Mouse (Mus musculus) gastrocnemius, postnatal 14 days (tissue): ENCODE data around the gene Gm11444. TPM values are rescaled to one million over a fixed set of nuclear protein-coding genes. Genes with fewer than 3 reads are reported as not detected.

Experiments
- DNase-seq: peaks from one replicate; pipeline ENCODE4 v3.0.0; 2021; ENCODE audit warnings: mixed read lengths
- intact Hi-C: fragments of 180-260 bp; cut with DNase I; formaldehyde crosslinking; loops from one replicate; pipeline ENCODE4 v1.15.1; 2025; ENCODE audit warnings: low total_unique reads
- total RNA-seq, 2 experiments: library from RNA; stranded (reverse); gene quantifications; 2 replicates each; pipeline ENCODE4 v1.2.3; 2021

Gene Gm11444
- total RNA-seq, 2 experiments from 2014 or later: not detected

GRCm38 (mm10) chr11:85837648-85838423 lies 12.3 kb downstream of the Gm11444 start:
- no peak for DNase-seq
- intact Hi-C loops: no loop called here

- intact Hi-C loops: no loop called here
Measured at GRCm38 (mm10) chr11:85837291-85837647, 12.9 kb downstream of the Gm11444 start.

DNA sequence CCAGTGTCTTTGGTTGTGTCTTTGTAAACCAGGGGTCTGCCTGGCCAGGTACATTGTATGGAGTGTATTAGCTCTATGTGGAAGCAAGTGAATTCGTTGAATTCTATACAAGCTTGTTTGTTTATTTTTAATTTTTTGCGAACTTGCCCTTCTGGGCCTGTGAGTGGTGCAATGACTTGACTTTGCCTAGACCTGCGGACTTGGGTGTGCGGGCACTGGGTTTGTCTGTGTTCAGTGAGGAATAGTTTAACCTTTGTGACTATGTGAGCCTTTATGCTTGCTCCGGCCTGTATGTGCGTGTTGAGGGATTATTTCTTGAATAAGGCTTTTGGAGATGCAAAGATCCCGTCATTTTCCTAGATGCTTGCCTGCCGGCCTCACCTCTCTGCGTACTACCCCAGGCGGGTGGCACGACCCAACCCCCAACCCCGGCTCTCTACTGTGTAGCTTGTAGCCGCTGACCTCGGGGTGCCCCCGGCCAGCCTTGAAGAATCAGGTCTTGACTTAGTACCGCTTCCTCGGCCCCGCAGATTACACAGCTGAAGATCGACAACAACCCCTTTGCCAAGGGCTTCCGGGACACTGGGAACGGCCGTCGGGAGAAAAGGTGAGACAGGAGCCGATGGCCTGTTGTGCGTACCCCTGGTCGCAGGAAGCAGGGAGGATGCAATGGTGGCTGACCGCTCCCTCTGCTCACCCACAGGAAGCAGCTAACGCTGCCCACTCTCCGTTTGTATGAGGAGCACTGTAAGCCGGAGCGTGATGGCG lies 13.4 kb downstream of the Gm11444 start:
- intact Hi-C loops: no loop called here
- no peak for DNase-seq

More at GRCm38 (mm10) chr11:85837291-85837647, 12.9 kb downstream of the Gm11444 start:
- no peak for DNase-seq

- DNase-seq: no peak
- intact Hi-C loops: no loop called here
Measured at GRCm38 (mm10) chr11:85835753-85836522, 14.2 kb downstream of the Gm11444 start.

DNA sequence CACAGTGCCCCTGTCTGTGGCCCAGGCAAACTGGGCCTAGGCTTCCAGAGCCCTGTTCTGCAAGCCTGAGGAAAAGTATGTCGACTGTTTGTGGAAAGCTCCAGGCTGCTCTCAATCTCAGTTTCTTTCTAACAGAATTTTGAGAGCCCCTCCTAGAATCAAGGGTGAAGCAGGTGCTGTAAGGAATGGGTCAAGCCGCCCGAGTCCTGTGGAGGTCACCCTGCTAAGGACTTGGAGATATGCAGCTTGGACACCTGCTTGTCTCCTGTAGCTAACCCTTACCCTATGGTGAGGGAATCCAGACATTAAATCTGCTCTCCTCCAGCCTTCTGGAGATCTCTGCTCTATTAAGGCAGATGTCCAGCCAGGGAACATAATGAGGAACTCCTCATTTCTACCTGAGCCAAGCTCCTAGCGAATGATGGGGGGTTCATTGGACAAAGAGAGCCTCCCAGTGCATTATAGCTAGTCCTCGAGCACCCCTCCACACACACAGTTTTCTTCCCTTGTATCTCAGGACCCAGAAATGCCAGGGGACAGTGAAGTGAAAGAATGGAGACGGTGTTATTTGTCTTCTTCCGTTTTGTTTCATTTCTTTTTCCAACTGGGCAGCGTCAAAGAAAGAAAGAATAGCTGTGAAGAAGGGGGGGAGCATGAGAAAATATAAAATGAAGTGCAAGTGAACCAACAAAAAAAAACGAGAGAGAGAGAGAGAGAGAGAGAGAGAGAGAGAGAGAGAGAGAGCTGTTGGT lies 15.0 kb downstream of the Gm11444 start:
- intact Hi-C loops: no loop called here
- DNase-seq: no peak

- no peak for DNase-seq
- intact Hi-C loops: no loop called here
Measured at GRCm38 (mm10) chr11:85834386-85834931, 15.7 kb downstream of the Gm11444 start.

DNA sequence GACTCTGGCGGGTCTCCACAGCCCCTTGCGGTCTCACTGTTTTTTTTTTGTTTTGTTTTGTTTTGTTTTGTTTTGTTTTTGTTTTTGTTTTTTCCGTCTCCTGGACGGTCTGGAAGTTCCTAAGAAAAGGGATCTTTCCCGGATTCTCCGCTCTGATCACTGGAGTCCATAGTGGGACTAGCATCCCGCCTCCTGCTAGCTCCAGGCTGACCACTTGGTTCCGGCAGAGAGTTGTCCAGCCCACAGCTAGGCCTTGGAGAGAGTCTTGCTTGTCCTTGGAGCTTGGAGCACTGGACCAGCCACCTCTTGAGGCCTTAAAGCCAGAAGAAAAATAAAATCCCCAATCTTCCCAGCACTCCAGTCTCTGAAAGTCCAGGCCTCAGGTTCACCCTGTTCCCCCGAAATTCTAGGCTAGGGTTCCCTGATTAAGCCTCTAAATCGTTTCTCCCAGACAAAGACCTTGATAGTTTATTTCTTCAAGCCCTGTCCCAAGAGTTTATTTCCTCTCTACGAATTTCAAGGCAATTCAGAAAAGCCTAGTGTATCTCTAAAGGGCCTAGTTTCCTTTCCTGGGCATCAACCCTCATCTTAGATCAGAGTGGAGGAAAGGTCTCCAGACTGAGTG lies 16.3 kb downstream of the Gm11444 start:
- DNase-seq: no peak
- intact Hi-C loops: no loop called here

- peak; percentile 45 for DNase-seq
- intact Hi-C loops: no loop called here
Measured at GRCm38 (mm10) chr11:85833081-85833521, 17.0 kb downstream of the Gm11444 start.

DNA sequence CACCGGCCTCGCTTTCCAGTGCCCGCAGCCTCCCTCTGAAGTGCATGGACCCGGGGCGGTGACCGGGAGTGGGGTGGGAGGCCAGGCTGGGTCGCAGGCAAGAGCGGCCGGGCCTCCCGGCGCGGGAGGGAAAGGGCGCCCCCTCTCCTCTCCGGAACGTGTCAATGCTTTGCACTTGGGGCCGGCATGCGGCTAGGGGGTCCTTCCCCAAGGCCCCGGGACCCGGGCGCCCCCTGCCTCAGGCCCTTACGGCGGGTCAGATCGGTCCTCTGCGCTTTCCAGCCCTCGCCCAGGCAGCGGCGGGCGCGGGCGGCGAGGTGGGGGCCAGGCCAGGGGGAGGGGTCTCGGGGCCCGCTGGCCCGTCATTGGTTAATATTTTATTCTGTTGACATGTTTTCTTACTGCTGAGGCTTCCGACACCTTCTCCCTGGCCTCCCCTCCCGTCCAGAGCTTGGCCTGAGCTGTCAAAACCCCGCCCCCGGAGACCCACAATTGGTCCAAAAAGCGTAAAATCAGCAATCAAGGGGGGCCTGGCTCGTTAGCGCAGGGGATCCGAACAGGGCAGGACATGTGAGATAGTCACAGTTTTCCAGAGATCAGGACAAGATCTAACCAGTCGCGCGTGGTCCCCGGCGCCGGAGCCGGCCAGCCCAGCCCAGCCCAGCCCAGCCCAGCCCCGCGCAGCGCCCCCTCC lies 17.8 kb downstream of the Gm11444 start, which contains the start of gene Tbx2:
Gene Tbx2, plus strand, starts transcription at position 321 of the 694 bp plus-strand sequence.
- intact Hi-C loops: no loop called here
- DNase-seq: peak; percentile 81

- intact Hi-C loops: no loop called here
Measured at GRCm38 (mm10) chr11:85831656-85832230, 18.4 kb downstream of the Gm11444 start.

DNA sequence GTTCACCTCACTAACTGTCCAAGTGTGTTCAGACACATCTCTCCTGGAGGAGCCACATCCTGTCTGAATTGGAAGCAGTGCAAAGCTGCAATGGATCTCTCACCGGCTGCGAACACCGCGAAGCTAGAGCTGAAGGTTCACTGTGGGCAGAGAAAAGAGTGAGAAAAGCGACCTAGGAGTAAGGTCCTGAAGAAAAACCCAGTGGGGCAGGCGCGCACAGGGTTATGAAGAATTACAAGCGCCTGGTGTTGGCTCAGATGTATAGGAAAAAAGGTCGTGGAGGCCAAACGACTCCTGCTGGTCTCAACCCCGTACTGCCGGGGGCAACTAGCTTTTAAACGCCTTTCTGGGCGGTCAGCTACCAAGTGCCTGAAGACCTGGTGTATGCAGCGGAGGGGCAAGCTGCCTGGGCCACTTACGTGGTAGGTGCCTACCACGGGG lies 19.2 kb downstream of the Gm11444 start:
- intact Hi-C loops: no loop called here
- DNase-seq: no peak

More at GRCm38 (mm10) chr11:85831656-85832230, 18.4 kb downstream of the Gm11444 start:
- no peak for DNase-seq

DNA sequence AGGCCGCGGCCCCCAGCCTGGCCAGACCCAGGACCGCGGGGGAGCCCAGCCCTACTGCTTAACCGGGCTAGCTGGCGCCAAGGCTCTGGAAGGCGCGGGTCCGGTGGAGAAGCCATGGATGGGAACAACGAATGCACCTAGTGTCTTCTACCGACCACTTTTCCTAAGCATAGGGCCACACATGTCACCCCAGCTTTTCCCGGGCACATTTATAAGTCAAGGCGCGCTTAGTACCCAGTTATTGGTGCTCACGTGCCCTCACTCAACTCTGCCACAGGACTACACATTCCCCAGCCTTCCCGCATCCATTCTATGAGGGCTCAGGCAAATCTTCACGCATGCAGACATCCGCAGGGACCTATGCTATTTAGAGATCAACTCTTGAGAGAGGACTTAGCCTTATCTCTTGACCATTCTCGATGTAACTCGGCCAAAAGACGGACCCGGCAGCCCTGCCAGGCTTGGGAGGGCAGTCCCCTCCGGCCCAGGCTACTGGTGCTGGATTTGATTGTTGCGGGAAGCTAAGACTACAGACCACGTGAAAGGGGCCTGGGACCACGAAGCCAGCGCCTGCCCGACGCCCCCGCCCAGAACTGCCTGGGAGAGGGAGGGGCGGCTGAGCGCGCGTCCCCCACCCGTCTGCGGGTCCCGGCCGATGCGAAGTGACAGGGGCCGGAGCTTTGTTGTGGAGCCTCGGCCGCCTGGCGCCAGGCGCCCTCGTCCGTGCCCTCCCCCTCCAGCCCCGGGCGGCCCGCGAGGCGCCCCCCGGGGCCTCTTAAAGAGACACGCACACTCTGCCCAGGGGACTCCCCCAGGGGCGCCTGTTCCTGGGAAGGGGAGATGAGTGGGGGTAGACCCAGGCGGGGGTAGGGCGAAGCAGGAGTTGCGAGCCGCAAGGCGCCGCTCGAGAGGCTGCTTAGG lies 20.4 kb downstream of the Gm11444 start:
- DNase-seq: no peak
- intact Hi-C loops: loop anchor here (5.0 to 10.0 kb wide), 2 partner anchors 357 to 445 kb away; no protein-coding TSS in a partner anchor

DNA sequence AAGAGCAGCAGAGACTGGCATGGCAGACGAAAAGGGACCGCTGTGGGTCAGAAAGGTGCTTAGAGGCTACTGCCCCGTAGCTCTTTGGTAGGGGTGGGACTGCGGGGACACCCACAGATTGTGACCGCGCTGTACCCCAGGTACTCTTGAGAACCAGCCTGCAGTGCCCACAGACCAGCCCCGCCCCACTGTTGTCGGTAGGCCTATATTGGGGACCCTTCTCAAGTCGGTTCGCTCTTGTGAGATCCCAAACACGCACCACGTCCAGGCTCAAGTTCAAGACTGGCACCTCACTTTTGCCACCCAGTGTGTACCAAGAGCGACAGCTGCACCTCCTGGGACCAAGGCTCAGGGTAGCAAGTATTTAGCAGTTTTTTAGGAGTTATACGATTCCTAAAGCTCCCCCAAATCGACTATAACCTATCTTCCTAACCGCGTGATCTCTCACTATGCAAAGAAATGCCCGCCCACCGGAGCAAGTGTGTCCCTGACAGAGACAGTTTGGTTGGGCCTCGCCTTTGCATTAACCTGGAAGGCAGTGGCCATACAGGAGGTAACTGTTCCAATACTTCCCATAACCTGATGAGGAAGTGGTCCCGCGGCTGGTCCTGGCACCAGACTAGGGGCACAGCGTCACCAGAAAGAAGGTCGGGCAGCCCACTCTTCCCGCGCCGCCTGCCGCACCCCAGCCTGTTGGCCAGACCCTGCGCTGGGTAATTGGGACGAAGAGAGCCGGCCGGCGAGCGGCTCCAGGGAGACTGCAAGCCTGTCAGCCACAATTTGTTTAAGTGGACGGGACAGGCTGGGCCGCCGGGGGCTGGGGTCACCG lies 21.2 kb downstream of the Gm11444 start:
- no peak for DNase-seq
- intact Hi-C loops: loop anchor here (5.0 to 10.0 kb wide), 2 partner anchors 357 to 444 kb away; no protein-coding TSS in a partner anchor

DNA sequence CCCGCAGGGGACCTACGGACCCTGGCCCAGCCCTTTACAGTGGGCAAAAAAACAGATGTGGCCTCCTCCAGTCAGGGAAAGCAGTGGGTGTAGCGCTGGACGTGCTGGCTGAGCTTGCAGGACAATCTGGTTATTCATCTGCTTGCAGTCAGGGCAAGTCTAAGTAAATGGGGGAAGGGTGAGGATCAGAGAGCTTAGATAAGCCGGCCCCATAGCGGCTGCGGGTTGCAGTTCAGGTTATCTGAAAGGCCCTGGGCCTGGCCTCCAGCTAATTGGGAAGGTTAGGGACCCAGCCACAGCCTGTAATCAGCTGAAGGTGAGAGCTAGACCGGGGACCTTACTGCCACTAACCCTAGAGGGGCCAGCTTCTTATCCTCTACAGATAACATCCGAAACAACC lies 22.8 kb downstream of the Gm11444 start:
- no peak for DNase-seq
- intact Hi-C loops: loop anchor here (5.0 to 10.0 kb wide), 2 partner anchors 355 to 443 kb away; no protein-coding TSS in a partner anchor

GRCm38 (mm10) chr11:85825823-85826222 lies 24.3 kb downstream of the Gm11444 start:
- DNase-seq: no peak
- intact Hi-C loops: loop anchor here (5.0 to 10.0 kb wide), 2 partner anchors 354 to 441 kb away; no protein-coding TSS in a partner anchor
